Mouse (Mus musculus): ENCODE results near the gene Ctnna2. TPM values are rescaled to one million over a fixed set of nuclear protein-coding genes. Genes with fewer than 3 reads are reported as not detected.

Gene Ctnna2
- polyA plus RNA-seq, 1 experiment from 2014 or later = 10.3 TPM

DNA sequence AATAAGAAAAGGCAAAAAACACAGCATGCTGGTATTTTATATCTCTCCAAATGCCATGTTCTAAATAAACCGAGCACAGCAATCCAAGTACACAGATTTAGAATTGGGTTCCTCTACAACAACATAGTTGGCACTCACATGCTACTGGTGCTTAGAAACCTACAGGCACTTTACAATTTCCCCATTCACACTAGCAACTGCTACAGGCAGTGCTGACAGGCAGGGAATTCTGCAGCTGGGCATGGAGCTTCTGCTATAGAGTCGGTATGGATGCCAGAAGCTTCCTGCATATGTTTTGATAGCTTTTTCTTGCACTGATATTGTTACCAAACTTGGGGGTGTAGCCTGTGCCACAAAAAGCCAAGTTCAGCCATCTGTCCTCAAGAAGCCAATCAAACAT, 131.8 kb downstream of the Ctnna2 start:
- H3K4me3 ChIP-seq (ENCODE audit: low read depth, low read length) = no peak overlapping the region
- H3K4me2 ChIP-seq (ENCODE audit: low read length) = no peak overlapping the region
- H3K9ac ChIP-seq (ENCODE audit: low read length) = no peak overlapping the region
- H3K9me3 ChIP-seq (ENCODE audit: control insufficient read depth, low read length) = no peaks in the 10 kb centered on the region
- H3K4me1 ChIP-seq (replicated peaks; ENCODE audit: control insufficient read depth, insufficient read depth, low read length) = no peaks in the 10 kb centered on the region
- no peak overlapping the region for H3K27ac ChIP-seq (ENCODE audit: low read depth)
- no peak for ATAC-seq (replicated peaks; ENCODE audit: low FRiP score, low TSS enrichment, low read depth)
- no peaks in the 10 kb centered on the region for H3K36me3 ChIP-seq (ENCODE audit: control insufficient read depth, insufficient read depth, low read length)
- 84% methylated on average over 2 of the region's 2 CpGs for WGBS
- H3K27me3 ChIP-seq (replicated peaks; ENCODE audit: control insufficient read depth, insufficient read depth, low read length) = no peaks in the 10 kb centered on the region
- DNase-seq (ENCODE audit: low spot score) = no peak

- no peak overlapping the region for H3K9ac ChIP-seq (ENCODE audit: low read length)
- H3K27me3 ChIP-seq (replicated peaks; ENCODE audit: control insufficient read depth, insufficient read depth, low read length) = no peaks in the 10 kb centered on the region
- DNase-seq (ENCODE audit: low spot score) (no peak), ATAC-seq (replicated peaks; ENCODE audit: low FRiP score, low TSS enrichment, low read depth) (no peak)
- no peak overlapping the region for H3K4me2 ChIP-seq (ENCODE audit: low read length)
- H3K27ac ChIP-seq (ENCODE audit: low read depth) = no peak overlapping the region
- 76% methylated on average over 2 of the region's 2 CpGs for WGBS
- H3K4me3 ChIP-seq (ENCODE audit: low read depth, low read length) = no peak overlapping the region
- no peaks in the 10 kb centered on the region for H3K4me1 ChIP-seq (replicated peaks; ENCODE audit: control insufficient read depth, insufficient read depth, low read length)
- no peaks in the 10 kb centered on the region for H3K9me3 ChIP-seq (ENCODE audit: control insufficient read depth, low read length)
- H3K36me3 ChIP-seq (ENCODE audit: control insufficient read depth, insufficient read depth, low read length) = no peaks in the 10 kb centered on the region
Observed at GRCm38 (mm10) chr6:77839076-77839475, 140.4 kb downstream of the Ctnna2 start.

GRCm38 (mm10) chr6:77838653-77839052, 140.8 kb downstream of the Ctnna2 start:
- Histone ChIP-seq H3K4me1 (replicated peaks; ENCODE audit: control insufficient read depth, insufficient read depth, low read length) (no peaks in the 10 kb centered on the region), H3K27ac (ENCODE audit: low read depth) (no peak overlapping the region), H3K27me3 (replicated peaks; ENCODE audit: control insufficient read depth, insufficient read depth, low read length) (no peaks in the 10 kb centered on the region), H3K9ac (ENCODE audit: low read length) (no peak overlapping the region), H3K4me3 (ENCODE audit: low read depth, low read length) (no peak overlapping the region), H3K9me3 (ENCODE audit: control insufficient read depth, low read length) (no peaks in the 10 kb centered on the region), H3K4me2 (ENCODE audit: low read length) (no peak overlapping the region), H3K36me3 (ENCODE audit: control insufficient read depth, insufficient read depth, low read length) (no peaks in the 10 kb centered on the region)
- no peak for ATAC-seq (replicated peaks; ENCODE audit: low FRiP score, low TSS enrichment, low read depth)
- DNase-seq (ENCODE audit: low spot score) = no peak

GRCm38 (mm10) chr6:77837543-77837942, 142.0 kb downstream of the Ctnna2 start:
- Histone ChIP-seq H3K36me3 (ENCODE audit: control insufficient read depth, insufficient read depth, low read length) (no peaks in the 10 kb centered on the region), H3K27me3 (replicated peaks; ENCODE audit: control insufficient read depth, insufficient read depth, low read length) (no peaks in the 10 kb centered on the region), H3K4me3 (ENCODE audit: low read depth, low read length) (no peak overlapping the region), H3K4me1 (replicated peaks; ENCODE audit: control insufficient read depth, insufficient read depth, low read length) (no peaks in the 10 kb centered on the region), H3K9ac (ENCODE audit: low read length) (no peak overlapping the region), H3K27ac (ENCODE audit: low read depth) (no peak overlapping the region), H3K4me2 (ENCODE audit: low read length) (no peak overlapping the region), H3K9me3 (ENCODE audit: control insufficient read depth, low read length) (no peaks in the 10 kb centered on the region)
- 92% methylated on average over 3 of the region's 3 CpGs for WGBS
- DNase-seq (ENCODE audit: low spot score) (no peak), ATAC-seq (replicated peaks; ENCODE audit: low FRiP score, low TSS enrichment, low read depth) (no peak)

GRCm38 (mm10) chr6:77834680-77835079, 144.8 kb downstream of the Ctnna2 start:
- Histone ChIP-seq H3K4me2 (ENCODE audit: low read length) (no peak overlapping the region), H3K4me1 (replicated peaks; ENCODE audit: control insufficient read depth, insufficient read depth, low read length) (no peaks in the 10 kb centered on the region), H3K27me3 (replicated peaks; ENCODE audit: control insufficient read depth, insufficient read depth, low read length) (no peaks in the 10 kb centered on the region), H3K36me3 (ENCODE audit: control insufficient read depth, insufficient read depth, low read length) (no peaks in the 10 kb centered on the region), H3K27ac (ENCODE audit: low read depth) (no peak overlapping the region), H3K4me3 (ENCODE audit: low read depth, low read length) (no peak overlapping the region), H3K9me3 (ENCODE audit: control insufficient read depth, low read length) (no peaks in the 10 kb centered on the region), H3K9ac (ENCODE audit: low read length) (no peak overlapping the region)
- ATAC-seq (replicated peaks; ENCODE audit: low FRiP score, low TSS enrichment, low read depth) (no peak), DNase-seq (ENCODE audit: low spot score) (no peak)
- WGBS = 41% methylated on average over 2 of the region's 2 CpGs

- Histone ChIP-seq H3K9me3 (ENCODE audit: control insufficient read depth, low read length) (no peaks in the 10 kb centered on the region), H3K4me3 (ENCODE audit: low read depth, low read length) (no peak overlapping the region), H3K9ac (ENCODE audit: low read length) (no peak overlapping the region), H3K27me3 (replicated peaks; ENCODE audit: control insufficient read depth, insufficient read depth, low read length) (no peaks in the 10 kb centered on the region), H3K4me2 (ENCODE audit: low read length) (no peak overlapping the region), H3K36me3 (ENCODE audit: control insufficient read depth, insufficient read depth, low read length) (no peaks in the 10 kb centered on the region), H3K4me1 (replicated peaks; ENCODE audit: control insufficient read depth, insufficient read depth, low read length) (no peaks in the 10 kb centered on the region), H3K27ac (ENCODE audit: low read depth) (no peak overlapping the region)
- 71% methylated on average over 1 of the region's 1 CpGs for WGBS
- ATAC-seq (replicated peaks; ENCODE audit: low FRiP score, low TSS enrichment, low read depth) = no peak
- no peak for DNase-seq (ENCODE audit: low spot score)
Observed at GRCm38 (mm10) chr6:77827526-77827925, 152.0 kb downstream of the Ctnna2 start.

DNA sequence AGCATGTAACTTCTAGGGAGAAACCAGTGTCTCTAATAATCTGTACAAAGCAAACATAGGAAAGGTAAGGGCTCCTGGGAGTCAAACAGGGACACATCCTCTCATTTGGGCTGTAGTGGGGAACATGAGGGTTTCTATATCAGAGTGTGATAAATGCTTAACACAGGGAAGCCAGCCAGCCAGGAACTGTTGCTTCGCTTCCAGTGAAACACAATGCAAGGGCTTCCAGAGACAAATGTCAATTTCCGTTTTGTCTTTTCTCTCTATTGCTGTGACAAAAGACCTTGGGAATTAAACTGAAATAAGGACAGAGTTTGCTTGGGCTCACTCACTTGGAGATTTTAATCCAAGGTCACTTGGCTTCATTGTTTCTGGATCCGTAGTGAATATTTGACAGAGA, 162.4 kb downstream of the Ctnna2 start:
- Histone ChIP-seq H3K27ac (ENCODE audit: low read depth) (no peak overlapping the region), H3K4me2 (ENCODE audit: low read length) (no peak overlapping the region), H3K9me3 (ENCODE audit: control insufficient read depth, low read length) (no peaks in the 10 kb centered on the region), H3K4me3 (ENCODE audit: low read depth, low read length) (no peak overlapping the region), H3K36me3 (ENCODE audit: control insufficient read depth, insufficient read depth, low read length) (no peaks in the 10 kb centered on the region), H3K27me3 (replicated peaks; ENCODE audit: control insufficient read depth, insufficient read depth, low read length) (no peaks in the 10 kb centered on the region), H3K9ac (ENCODE audit: low read length) (no peak overlapping the region), H3K4me1 (replicated peaks; ENCODE audit: control insufficient read depth, insufficient read depth, low read length) (no peaks in the 10 kb centered on the region)
- WGBS = 76% methylated on average over 3 of the region's 3 CpGs
- ATAC-seq (replicated peaks; ENCODE audit: low FRiP score, low TSS enrichment, low read depth) (no peak), DNase-seq (ENCODE audit: low spot score) (no peak)

DNA sequence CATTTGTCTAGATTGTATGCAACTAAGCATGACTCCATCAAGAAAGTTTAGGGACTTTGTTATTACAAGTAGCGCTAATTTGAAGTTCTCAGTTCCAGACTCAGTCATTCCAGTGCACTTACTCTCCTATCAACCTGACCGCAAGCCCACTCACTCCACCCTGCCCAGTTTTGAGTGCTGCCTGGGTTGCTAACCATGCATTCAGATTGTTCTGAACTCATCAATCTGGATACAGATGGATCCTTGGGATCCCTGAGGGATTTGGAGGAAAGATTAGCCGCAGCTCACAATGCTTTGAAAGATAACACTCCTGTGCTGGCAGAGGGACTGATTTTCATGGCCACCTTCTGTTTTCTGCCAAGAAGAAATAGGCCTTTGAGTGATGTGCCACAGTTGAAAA, 168.5 kb downstream of the Ctnna2 start:
- no peaks in the 10 kb centered on the region for H3K4me1 ChIP-seq (replicated peaks; ENCODE audit: control insufficient read depth, insufficient read depth, low read length)
- DNase-seq (ENCODE audit: low spot score) (no peak), ATAC-seq (replicated peaks; ENCODE audit: low FRiP score, low TSS enrichment, low read depth) (no peak)
- no peaks in the 10 kb centered on the region for H3K36me3 ChIP-seq (ENCODE audit: control insufficient read depth, insufficient read depth, low read length)
- H3K9ac ChIP-seq (ENCODE audit: low read length) = no peak overlapping the region
- H3K4me2 ChIP-seq (ENCODE audit: low read length) = no peak overlapping the region
- no peak overlapping the region for H3K4me3 ChIP-seq (ENCODE audit: low read depth, low read length)
- no peaks in the 10 kb centered on the region for H3K27me3 ChIP-seq (replicated peaks; ENCODE audit: control insufficient read depth, insufficient read depth, low read length)
- H3K27ac ChIP-seq (ENCODE audit: low read depth) = no peak overlapping the region
- H3K9me3 ChIP-seq (ENCODE audit: control insufficient read depth, low read length) = no peaks in the 10 kb centered on the region
- WGBS = 76% methylated on average over 3 of the region's 3 CpGs

- no peaks in the 10 kb centered on the region for H3K9me3 ChIP-seq (ENCODE audit: control insufficient read depth, low read length)
- H3K4me1 ChIP-seq (replicated peaks; ENCODE audit: control insufficient read depth, insufficient read depth, low read length) = no peaks in the 10 kb centered on the region
- 95% methylated on average over 3 of the region's 3 CpGs for WGBS
- H3K9ac ChIP-seq (ENCODE audit: low read length) = no peak overlapping the region
- H3K4me3 ChIP-seq (ENCODE audit: low read depth, low read length) = no peak overlapping the region
- DNase-seq (ENCODE audit: low spot score) = no peak
- no peak for ATAC-seq (replicated peaks; ENCODE audit: low FRiP score, low TSS enrichment, low read depth)
- no peak overlapping the region for H3K4me2 ChIP-seq (ENCODE audit: low read length)
- no peaks in the 10 kb centered on the region for H3K27me3 ChIP-seq (replicated peaks; ENCODE audit: control insufficient read depth, insufficient read depth, low read length)
- no peak overlapping the region for H3K27ac ChIP-seq (ENCODE audit: low read depth)
- no peaks in the 10 kb centered on the region for H3K36me3 ChIP-seq (ENCODE audit: control insufficient read depth, insufficient read depth, low read length)
Observed at GRCm38 (mm10) chr6:77802604-77803003, 176.9 kb downstream of the Ctnna2 start.
